Mouse (Mus musculus) ovary, postnatal 14 days (tissue): ENCODE data around the gene Rusc1.

Experiments used
- DNase-seq: peaks from one replicate; pipeline ENCODE4 v3.0.0; 2022; ENCODE audit warnings: low spot score

Rusc1 gene

GRCm38 (mm10) chr3:89093175-89093574 lies at the start of gene Rusc1:
Gene Rusc1, minus strand, starts transcription at chr3:89093311.
- DNase-seq: peak; percentile 79

- DNase-seq: no peak
Observed at GRCm38 (mm10) chr3:89136365-89136764, 43.3 kb upstream of the Rusc1 start.

GRCm38 (mm10) chr3:89135958-89136357 lies 42.8 kb upstream of the Rusc1 start, which contains the start of gene Pklr:
Gene Pklr, plus strand, starts transcription at chr3:89136142.
- no peak for DNase-seq

DNA sequence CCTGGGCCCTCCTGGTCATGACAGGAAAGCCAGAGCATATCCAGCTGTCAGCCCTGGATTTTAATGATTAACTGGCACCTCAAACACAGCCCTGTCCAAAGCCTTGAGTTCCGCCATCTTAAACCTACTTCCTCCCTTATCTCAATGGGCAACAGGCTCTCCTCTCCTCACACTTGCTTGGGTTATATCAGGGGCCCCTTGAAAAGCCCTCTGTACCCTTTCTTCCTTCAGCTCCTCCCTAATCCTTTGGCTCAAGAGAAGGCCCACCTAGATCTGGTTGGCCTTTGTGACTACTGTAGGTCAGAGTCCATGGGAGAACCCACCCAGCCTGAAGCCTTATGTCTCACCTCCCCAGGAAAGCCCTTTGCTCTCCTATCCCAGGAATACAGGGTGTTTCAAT lies 40.6 kb upstream of the Rusc1 start:
- no peak for DNase-seq

- DNase-seq: no peak
Observed at GRCm38 (mm10) chr3:89133063-89133450, 39.9 kb upstream of the Rusc1 start.

DNA sequence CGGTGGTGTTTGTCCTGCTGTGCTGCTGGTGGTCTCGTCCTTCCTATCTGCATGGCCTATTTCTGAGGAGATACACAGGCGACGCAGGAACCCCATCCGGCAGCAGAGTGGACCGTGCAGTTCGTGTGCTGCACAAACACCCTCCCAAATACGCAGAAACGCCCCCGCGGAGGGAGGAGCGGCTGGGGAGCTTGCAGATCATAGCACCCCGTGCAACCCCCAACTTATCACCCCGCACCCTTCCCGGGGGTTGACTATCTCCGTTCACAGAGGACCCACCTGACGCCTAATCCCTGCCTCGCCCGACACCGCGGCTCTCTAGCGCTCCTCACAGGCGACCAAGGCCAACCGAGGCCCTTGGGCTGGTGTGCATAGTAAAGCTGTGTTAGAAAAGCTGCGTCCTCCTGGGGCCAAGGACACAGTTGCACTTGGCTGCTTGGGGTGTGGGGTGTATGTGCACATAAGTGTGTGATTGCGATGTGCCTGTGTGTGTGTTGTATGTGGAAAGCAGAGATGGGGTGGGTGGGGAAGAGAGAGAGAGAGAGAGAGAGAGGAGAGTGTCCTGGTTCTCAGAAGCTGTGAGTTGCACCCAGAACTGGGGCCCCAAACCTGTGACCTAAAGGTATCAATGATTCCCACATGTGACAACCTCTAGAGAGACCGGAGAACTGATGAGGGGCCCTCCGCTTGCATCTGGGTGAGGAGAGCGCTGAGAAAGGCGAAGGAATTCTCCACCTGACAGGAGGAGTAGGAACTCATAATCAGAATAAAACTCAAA lies 39.4 kb upstream of the Rusc1 start:
- DNase-seq: no peak

GRCm38 (mm10) chr3:89131816-89132215 lies 38.7 kb upstream of the Rusc1 start:
- no peak for DNase-seq

GRCm38 (mm10) chr3:89129908-89130307 lies 36.8 kb upstream of the Rusc1 start:
- DNase-seq: no peak

- DNase-seq: no peak
Observed at GRCm38 (mm10) chr3:89125981-89126380, 32.9 kb upstream of the Rusc1 start.

DNA sequence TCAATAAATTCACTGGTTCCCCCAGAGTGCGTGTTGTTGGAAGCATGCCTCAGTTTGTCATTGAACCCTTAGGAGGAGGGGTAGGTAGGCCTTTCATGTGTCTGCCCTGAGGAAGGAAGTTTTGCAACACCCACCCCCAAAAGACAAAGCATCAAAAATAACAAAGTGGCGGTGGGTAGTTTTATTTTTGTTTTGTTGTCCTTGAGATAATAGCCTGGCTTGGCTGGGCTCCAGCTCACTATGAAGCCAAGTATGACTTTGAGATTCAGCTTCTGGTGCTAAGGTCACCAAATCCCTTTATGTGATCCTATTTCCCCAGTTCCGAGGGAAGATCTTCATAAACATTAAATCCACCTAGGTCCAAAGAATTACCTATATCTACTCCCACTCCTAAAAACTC lies 31.1 kb upstream of the Rusc1 start:
- DNase-seq: no peak

DNA sequence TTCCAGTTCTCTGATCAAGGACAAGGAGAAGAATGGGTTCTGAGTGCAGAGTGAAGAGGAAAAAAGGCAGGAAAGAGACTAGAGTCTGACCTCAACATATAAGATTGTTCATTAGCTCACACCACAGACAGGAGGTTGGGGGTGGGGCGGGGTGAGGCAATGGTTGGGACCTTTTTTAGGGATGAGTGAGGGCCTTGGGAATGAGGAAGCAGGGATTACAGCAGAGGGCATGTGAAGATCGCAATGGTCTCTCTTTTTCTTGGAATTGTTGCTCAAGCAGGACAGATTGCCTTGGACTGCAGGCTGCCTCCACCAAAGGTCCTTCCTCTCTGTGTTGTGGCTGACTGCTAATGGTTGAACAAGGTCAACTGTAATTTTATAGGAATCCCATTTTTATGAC lies 30.2 kb upstream of the Rusc1 start:
- no peak for DNase-seq

DNA sequence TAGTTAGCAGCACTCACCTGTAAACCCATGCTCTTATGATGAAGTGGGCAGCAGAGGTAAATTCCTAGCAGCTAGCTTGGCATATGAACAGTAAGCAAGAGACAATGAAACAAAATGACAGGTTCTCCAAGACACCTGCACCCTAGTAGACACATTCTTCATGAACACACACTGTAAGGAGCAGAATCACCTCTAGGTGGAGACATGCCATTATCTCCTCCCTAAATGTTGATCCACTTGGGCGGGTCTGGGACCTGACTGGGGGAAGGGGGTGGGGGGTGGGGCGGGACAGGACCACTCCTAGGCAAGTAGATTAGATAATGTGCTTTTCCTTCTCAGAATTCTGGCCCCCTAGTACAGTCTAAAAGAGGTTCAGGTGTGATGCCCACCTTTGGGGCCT lies 22.4 kb upstream of the Rusc1 start:
- DNase-seq: no peak

GRCm38 (mm10) chr3:89113058-89113457 lies 19.9 kb upstream of the Rusc1 start:
- no peak for DNase-seq

GRCm38 (mm10) chr3:89108146-89108545 lies 15.0 kb upstream of the Rusc1 start:
- DNase-seq: no peak

DNA sequence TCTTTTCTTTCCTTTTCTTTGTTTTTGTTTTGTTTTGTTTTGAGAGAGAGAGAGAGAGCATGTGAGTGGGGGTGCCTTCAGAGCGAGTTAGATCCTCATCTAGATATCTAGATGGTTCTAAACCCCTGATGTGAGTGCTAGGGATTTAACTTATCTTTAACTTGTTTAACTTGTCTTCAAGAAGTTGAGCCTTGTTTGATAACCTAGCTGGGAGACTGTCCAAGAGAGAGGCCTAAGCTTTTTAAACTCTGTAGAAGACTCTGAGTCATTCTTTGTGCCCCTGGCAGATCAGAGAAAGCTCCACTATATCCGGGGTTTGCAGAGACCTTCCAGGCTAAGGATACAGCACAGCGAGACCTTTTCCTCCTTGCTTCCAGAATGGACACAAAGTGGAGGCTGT lies 14.4 kb upstream of the Rusc1 start:
- DNase-seq: no peak

DNA sequence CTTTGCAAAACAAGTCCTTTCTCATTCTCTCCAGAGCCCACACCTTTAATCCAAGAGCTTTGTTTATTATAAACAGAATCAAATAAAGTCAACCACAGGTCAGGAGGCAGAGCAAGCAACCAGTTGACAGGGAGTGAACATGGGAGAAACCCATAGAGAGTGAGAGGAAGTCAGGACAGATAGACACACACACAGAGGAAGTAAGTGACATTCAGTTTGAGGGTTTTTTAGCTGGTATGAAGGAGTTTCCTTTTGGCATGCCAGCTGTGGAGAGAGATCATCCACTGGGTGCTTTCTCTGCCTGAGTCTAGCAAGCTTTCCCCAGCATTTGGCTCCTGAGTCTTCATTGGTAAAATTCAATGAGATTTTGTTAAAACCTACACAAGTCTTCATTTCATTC lies 13.8 kb upstream of the Rusc1 start:
- DNase-seq: no peak

DNA sequence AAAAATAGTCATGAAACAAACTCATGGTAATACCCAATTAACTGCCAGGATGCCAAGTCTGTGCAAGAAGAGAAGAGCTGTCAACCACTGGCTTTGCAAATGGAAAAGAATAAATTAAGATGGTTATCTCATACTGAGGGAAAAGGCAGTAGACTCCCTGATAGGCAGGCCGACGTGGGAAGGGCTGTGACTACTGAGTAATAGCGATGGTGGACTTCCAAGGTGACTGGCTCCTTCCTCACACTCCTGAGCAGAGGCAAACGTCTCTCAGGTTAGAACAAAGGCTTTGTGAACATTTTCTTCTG lies 10.1 kb upstream of the Rusc1 start:
- no peak for DNase-seq

- DNase-seq: no peak
Observed at GRCm38 (mm10) chr3:89102495-89103290, 9.6 kb upstream of the Rusc1 start.

- DNase-seq: peak; percentile 76
Observed at GRCm38 (mm10) chr3:89101812-89102494, 8.8 kb upstream of the Rusc1 start, which contains the start of gene Fdps. Gene Fdps, minus strand, starts transcription at chr3:89101959.

DNA sequence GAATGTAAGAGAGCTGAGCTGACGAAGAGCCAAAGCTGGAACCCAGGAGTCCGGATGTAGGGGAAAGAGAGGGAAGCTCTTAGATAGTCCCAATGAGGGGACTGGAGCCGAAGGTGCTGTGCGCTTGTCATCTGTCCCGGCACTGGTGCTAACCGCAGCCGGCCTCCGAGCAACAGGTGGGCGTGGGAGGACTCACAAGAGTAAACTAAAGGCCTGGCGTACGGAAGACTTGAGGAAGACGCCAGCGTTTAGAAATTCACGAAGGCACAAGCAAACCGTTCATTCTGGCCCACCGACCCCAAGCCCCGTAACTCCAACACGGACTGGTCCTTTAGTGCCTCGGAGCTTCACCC lies 8.3 kb upstream of the Rusc1 start:
- DNase-seq: no peak

DNA sequence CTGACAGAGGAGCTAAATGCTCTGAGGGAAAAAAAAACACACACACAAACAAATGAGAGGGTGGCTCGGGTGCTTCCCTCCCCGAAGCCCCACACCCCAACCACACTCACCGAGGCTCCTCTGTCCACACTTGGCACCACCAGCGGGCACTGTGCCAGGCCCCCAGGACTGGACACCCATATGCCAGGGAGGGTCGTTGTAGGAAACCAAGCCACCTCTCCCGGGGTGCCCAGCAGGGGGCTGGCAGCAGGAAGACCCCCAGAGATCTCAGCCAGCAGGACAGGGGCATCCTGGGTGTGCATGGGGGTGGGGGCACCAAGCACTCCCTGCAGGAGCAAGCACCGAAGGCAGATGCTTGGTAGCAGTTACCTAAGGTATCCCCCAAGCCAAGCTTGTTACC lies 7.7 kb upstream of the Rusc1 start, which contains the start of gene Gm43738:
Gene Gm43738 (minus strand): TSS at position 289 of the 400 bp plus-strand sequence.
- DNase-seq: no peak

DNA sequence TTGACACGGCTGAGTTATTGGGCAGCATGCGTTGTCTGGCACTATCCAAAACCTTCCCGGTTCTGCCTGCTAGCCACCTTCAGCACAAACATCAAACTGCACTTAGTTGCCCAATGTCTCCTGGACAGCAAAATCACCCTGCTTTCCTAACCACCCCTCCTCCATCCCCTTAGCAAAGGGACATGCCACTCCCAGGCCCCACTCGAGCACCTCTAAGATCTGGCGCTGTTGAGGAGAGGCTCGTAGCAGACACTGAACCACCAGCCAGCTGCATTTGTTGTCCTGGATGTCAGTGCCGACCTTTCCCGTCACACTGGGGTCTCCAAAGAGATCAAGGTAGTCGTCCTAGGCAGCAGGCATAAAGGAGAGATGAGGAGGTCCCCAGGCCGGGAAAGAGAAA lies 910 bp upstream of the Rusc1 start:
- no peak for DNase-seq

GRCm38 (mm10) chr3:89092509-89093090 lies 511 bp downstream of the Rusc1 start:
- no peak for DNase-seq
